Mouse (Mus musculus) midbrain, embryonic 10.5 days (tissue): Measurements from ENCODE around the gene Ctsa. TPM values are rescaled to one million over a fixed set of nuclear protein-coding genes. Genes with fewer than 3 reads are reported as not detected.
"Not testable (repeated sequence)": the region's sequence is repeated elsewhere in the genome, so short reads cannot be mapped to it uniquely, and the experiment has no call there.

ENCODE experiments used
- DNase-seq: peaks from one replicate; pipeline ENCODE4 v3.0.0-alpha.2; 2017; ENCODE audit warnings: low spot score
- H3K27ac ChIP-seq: fragments of 300-500 bp; sonication (generic); replicated peaks from 2 replicates; pipeline ENCODE4 v1.5.1; 2016; ENCODE audit warnings: mild to moderate bottlenecking
- H3K27me3 ChIP-seq: fragments of 300-500 bp; sonication (generic); 2 replicates; pipeline ENCODE4 v1.6.1; 2016; ENCODE audit warnings: low read depth, mild to moderate bottlenecking; ENCODE audit not compliant: poor library complexity, severe bottlenecking
- H3K36me3 ChIP-seq: fragments of 300-500 bp; sonication (generic); 2 replicates; pipeline ENCODE4 v1.6.1; 2016; ENCODE audit warnings: mild to moderate bottlenecking, moderate library complexity
- H3K4me1 ChIP-seq: fragments of 300-500 bp; sonication (generic); 2 replicates; pipeline ENCODE4 v1.6.1; 2016
- H3K4me3 ChIP-seq: fragments of 300-500 bp; sonication (generic); 2 replicates; pipeline ENCODE4 v1.5.1; 2016; ENCODE audit warnings: mild to moderate bottlenecking, moderate library complexity
- H3K9me3 ChIP-seq: fragments of 300-500 bp; sonication (generic); replicated peaks from 2 replicates; pipeline ENCODE4 v1.6.1; 2016; ENCODE audit warnings: mild to moderate bottlenecking
- WGBS: fragments of 180-500 bp; shearing (Covaris S2); methylation state at CpG from one replicate; pipeline ENCODE4 v1.1.7; 2016; 5-methylcytosine and 5-hydroxymethylcytosine counted together
- polyA plus RNA-seq: library from polyadenylated mRNA; unstranded; fragments of >200 nt; fragmentation: Nextera tagmentation; extraction: Ambion mirVana; gene quantifications from 2 replicates; pipeline ENCODE4 v1.2.1, GENCODE M21; 2016

Gene Ctsa
- polyA plus RNA-seq, 1 experiment from 2014 or later: 85.7 TPM

- H3K4me1 ChIP-seq: peaks cover 55% of the 10 kb centered on the region
- peaks cover 49% of the 10 kb centered on the region for H3K27me3 ChIP-seq
- H3K27ac ChIP-seq: no peak overlapping the region
- no peaks in the 10 kb centered on the region for H3K9me3 ChIP-seq
- H3K36me3 ChIP-seq: no peaks in the 10 kb centered on the region
- WGBS: 67% methylated on average over 9 of the region's 9 CpGs
- DNase-seq: no peak
- H3K4me3 ChIP-seq: no peak overlapping the region
Measured at GRCm38 (mm10) chr2:164859640-164860432, 27.2 kb downstream of the Ctsa start.

DNA sequence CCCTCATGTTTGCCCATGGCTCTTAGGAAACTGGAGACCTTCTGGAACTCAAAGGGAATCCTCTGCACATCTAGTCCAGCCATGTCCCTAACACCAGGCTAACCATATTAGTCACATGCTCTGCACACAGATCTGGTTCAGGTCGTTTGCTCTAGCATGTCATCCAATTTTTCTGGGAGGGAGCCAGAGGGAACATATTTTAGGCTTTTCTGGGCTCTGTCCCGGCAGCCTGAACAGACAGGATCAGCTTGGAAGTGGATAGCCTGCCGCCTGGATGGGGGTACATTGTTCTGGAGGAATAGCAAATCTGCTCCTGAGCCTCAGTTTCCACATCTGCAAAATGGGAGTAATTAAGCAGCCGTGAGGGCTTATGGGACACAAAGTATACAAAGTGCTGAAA, 28.4 kb downstream of the Ctsa start:
- Histone ChIP-seq H3K27me3 (peaks cover 39% of the 10 kb centered on the region), H3K4me1 (peaks cover 42% of the 10 kb centered on the region), H3K4me3 (no peak overlapping the region), H3K36me3 (no peaks in the 10 kb centered on the region), H3K9me3 (no peaks in the 10 kb centered on the region), H3K27ac (no peak overlapping the region)
- DNase-seq: no peak
- WGBS: 82% methylated on average over 4 of the region's 4 CpGs

DNA sequence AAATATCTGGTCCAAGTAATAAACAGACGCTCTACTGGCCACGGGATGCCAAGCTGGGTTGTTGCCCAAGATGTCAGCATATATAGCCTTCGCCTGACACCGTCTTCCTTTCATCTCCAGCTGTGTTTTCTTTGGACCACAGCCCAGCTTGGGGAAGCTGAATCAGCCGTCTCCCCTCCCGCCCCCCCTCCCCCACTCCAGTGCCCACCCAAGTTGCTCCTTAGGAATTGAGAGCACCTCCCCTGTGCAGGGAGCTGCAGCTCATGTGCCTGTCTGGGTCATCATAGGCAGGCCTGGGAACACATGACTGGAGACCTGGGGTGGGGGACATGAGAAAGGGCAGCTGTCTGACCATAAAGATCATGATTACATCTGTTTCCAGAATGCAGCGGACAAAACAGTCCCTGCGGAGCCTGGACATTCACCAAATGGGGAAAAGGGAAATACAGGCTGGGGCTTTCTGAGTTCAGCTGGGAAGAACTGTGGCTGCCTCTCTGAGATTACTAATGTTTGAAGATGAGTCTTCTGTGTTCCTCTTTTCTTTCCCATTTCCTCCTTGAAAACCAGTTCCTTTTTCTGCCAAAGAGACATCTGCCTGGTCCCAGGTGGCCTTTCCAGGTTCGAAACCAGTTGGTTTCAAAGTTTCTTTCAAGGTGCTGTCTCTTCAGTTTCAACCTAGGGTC, 29.6 kb downstream of the Ctsa start:
- peaks cover 34% of the 10 kb centered on the region for H3K4me1 ChIP-seq
- no peaks in the 10 kb centered on the region for H3K36me3 ChIP-seq
- no peak overlapping the region for H3K27ac ChIP-seq
- H3K9me3 ChIP-seq: 0 out of 2 replicates have a peak, but pooled peaks cover 2% of the 10 kb centered on the region
- H3K4me3 ChIP-seq: no peak overlapping the region
- peaks cover 27% of the 10 kb centered on the region for H3K27me3 ChIP-seq
- DNase-seq: peak; percentile 51
- WGBS: 68% methylated on average over 9 of the region's 9 CpGs

GRCm38 (mm10) chr2:164863411-164863810, 30.7 kb downstream of the Ctsa start:
- not testable (repeated sequence) for DNase-seq, H3K36me3 ChIP-seq, H3K27ac ChIP-seq, H3K9me3 ChIP-seq, H3K4me3 ChIP-seq
- Histone ChIP-seq H3K27me3 (peaks cover 16% of the 10 kb centered on the region), H3K4me1 (peaks cover 24% of the 10 kb centered on the region)
- 90% methylated on average over 9 of the region's 9 CpGs for WGBS

- Histone ChIP-seq H3K4me1 (peaks cover 17% of the 10 kb centered on the region), H3K36me3 (no peaks in the 10 kb centered on the region), H3K4me3 (no peak overlapping the region), H3K27me3 (peaks cover 5% of the 10 kb centered on the region), H3K27ac (no peak overlapping the region), H3K9me3 (peaks cover 6% of the 10 kb centered on the region; the same call in 1 of the 2 replicates)
- DNase-seq: no peak
- WGBS: 80% methylated on average over 4 of the region's 4 CpGs
Measured at GRCm38 (mm10) chr2:164864593-164864992, 31.9 kb downstream of the Ctsa start.

DNA sequence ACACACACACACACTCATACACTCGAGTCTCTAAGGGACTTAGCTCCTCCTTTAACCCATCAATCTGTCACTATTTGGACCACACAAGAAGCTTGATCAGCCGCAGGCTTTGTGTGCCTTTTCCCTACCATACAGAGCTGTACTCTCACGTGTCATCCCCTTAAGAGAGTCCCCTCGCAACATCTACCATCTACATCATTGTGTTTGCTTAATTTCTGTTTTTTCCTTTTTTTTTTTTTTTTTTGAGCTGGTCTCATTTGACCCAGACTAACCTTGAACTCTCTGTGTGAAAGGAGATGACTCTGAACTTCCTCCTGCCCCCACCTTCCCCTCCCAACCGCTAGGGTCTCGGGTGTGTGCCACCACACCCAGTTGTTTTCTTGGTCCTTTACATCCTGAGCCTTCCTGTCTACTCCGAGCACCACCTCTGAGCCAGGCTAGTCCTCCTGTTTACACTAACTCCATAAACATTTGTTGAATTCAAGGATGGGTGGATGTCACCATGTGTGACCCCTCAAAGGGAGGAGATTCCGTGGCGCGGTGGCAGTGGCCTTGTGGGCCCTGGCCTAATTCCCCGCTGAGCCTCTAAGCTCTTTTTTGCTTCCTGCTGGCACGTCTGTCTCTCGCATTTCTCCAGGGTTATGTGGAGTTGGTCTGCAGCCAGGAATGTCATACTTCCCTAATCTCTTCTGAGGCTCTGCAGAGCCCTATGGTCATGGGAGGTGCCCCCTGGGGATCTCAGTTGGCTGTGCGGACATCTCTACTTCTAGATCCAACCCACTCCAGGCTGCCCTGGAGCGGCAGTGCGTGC, 34.3 kb downstream of the Ctsa start:
- no peak overlapping the region for H3K4me3 ChIP-seq
- 71% methylated on average over 16 of the region's 16 CpGs for WGBS
- H3K27me3 ChIP-seq: no peaks in the 10 kb centered on the region
- no peak for DNase-seq
- peaks cover 14% of the 10 kb centered on the region for H3K4me1 ChIP-seq
- no peaks in the 10 kb centered on the region for H3K36me3 ChIP-seq
- peaks cover 6% of the 10 kb centered on the region; the same call in 1 of the 2 replicates for H3K9me3 ChIP-seq
- no peak overlapping the region for H3K27ac ChIP-seq

GRCm38 (mm10) chr2:164867566-164867965, 34.9 kb downstream of the Ctsa start:
- Histone ChIP-seq H3K27me3 (no peaks in the 10 kb centered on the region), H3K4me3 (no peak overlapping the region), H3K27ac (no peak overlapping the region), H3K4me1 (peaks cover 8% of the 10 kb centered on the region; the same call in 1 of the 2 replicates), H3K9me3 (peaks cover 6% of the 10 kb centered on the region; the same call in 1 of the 2 replicates), H3K36me3 (no peaks in the 10 kb centered on the region)
- WGBS: 90% methylated on average over 7 of the region's 7 CpGs
- DNase-seq: no peak

DNA sequence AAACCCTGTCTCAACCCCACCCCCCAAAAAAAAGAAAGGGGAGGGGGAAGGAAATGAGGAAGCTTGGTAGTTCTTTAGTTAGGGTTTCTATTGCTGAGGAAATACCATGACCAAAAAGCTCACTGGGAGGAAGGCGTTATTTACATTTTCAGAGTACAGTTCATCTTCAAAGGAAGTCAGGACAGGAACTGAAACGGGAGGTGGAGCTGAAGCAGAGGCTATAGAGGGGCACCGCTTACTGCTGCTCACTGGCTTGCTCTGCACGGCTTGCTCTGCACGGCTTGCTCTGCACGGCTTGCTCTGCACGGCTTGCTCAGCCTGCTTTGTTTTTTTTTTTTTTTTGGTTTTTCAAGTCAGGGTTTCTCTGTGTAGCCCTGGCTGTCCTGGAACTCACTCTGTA, 35.8 kb downstream of the Ctsa start:
- no peaks in the 10 kb centered on the region for H3K27me3 ChIP-seq
- no peaks in the 10 kb centered on the region for H3K36me3 ChIP-seq
- no peak for DNase-seq
- peaks cover 6% of the 10 kb centered on the region; the same call in 1 of the 2 replicates for H3K9me3 ChIP-seq
- no peak overlapping the region for H3K4me3 ChIP-seq
- 0 out of 2 replicates have a peak, but pooled peaks cover 5% of the 10 kb centered on the region for H3K4me1 ChIP-seq
- 87% methylated on average over 7 of the region's 7 CpGs for WGBS
- no peak overlapping the region for H3K27ac ChIP-seq

- Histone ChIP-seq H3K27me3 (no peaks in the 10 kb centered on the region), H3K4me3 (no peak overlapping the region), H3K4me1 (peaks cover 15% of the 10 kb centered on the region), H3K27ac (no peak overlapping the region), H3K9me3 (peaks cover 6% of the 10 kb centered on the region; the same call in 1 of the 2 replicates), H3K36me3 (no peaks in the 10 kb centered on the region)
- DNase-seq: no peak
- WGBS: 54% methylated on average over 6 of the region's 6 CpGs
Measured at GRCm38 (mm10) chr2:164871602-164872303, 39.1 kb downstream of the Ctsa start.

- Histone ChIP-seq H3K36me3 (peaks cover 7% of the 10 kb centered on the region), H3K27ac (peak overlapping the region; percentile 52; the same call in 1 of the 2 replicates), H3K4me1 (peaks cover 17% of the 10 kb centered on the region), H3K27me3 (no peaks in the 10 kb centered on the region), H3K9me3 (no peaks in the 10 kb centered on the region), H3K4me3 (no peak overlapping the region)
- no peak for DNase-seq
- WGBS: 69% methylated on average over 3 of the region's 3 CpGs
Measured at GRCm38 (mm10) chr2:164873621-164874020, 40.9 kb downstream of the Ctsa start.

- WGBS: 48% methylated on average over 1 of the region's 1 CpGs
- no peak for DNase-seq
- peak overlapping the region; percentile 28; the same call in 1 of the 2 replicates for H3K27ac ChIP-seq
- no peak overlapping the region for H3K4me3 ChIP-seq
- H3K4me1 ChIP-seq: peaks cover 18% of the 10 kb centered on the region
- no peaks in the 10 kb centered on the region for H3K27me3 ChIP-seq
- H3K9me3 ChIP-seq: no peaks in the 10 kb centered on the region
- H3K36me3 ChIP-seq: peaks cover 7% of the 10 kb centered on the region
Measured at GRCm38 (mm10) chr2:164874239-164874769, 41.6 kb downstream of the Ctsa start.

- H3K4me1 ChIP-seq: peaks cover 25% of the 10 kb centered on the region
- H3K27me3 ChIP-seq, H3K4me3 ChIP-seq, H3K36me3 ChIP-seq, H3K27ac ChIP-seq, DNase-seq, H3K9me3 ChIP-seq: not testable (repeated sequence)
- WGBS: 50% methylated on average over 2 of the region's 2 CpGs
Measured at GRCm38 (mm10) chr2:164875648-164876047, 43.0 kb downstream of the Ctsa start.
